Mouse (Mus musculus) brain, embryonic 14.5 days (tissue): ENCODE measurements at regions not wholly inside any gene's neighbourhood (a gene's known extent, or its start where the extent isn't known, plus 50 kb on each side); places are given as distances from the start of the nearest gene placed in this dataset.

Source experiments
- CTCF ChIP-seq: fragments of 200-500 bp; IDR thresholded peaks from 2 replicates; pipeline ENCODE4 v1.5.1; 2012; ENCODE audit warnings: inconsistent platforms, mild to moderate bottlenecking, moderate library complexity, borderline replicate concordance; ENCODE audit not compliant: insufficient read depth, insufficient read length; ENCODE audit errors: extremely low read depth
- POLR2A ChIP-seq: fragments of 200-500 bp; IDR thresholded peaks from 2 replicates; pipeline ENCODE4 v1.6.1; 2012; ENCODE audit warnings: mild to moderate bottlenecking, inconsistent platforms, borderline replicate concordance; ENCODE audit not compliant: poor library complexity, insufficient read depth, insufficient read length, severe bottlenecking; ENCODE audit errors: extremely low read depth

GRCm38 (mm10) chr3:104327829-104328228, 107.7 kb upstream of the Magi3 start:
- TF ChIP-seq CTCF (no peak), POLR2A (no peak)
